Mouse (Mus musculus) stomach, postnatal 0 days (tissue): ENCODE data around the gene Hnrnpl. TPM values are rescaled to one million over a fixed set of nuclear protein-coding genes. Genes with fewer than 3 reads are reported as not detected.

ENCODE experiments used
- ATAC-seq: fragments of 200-750 bp; cut with Nextera tagmentation; 2 replicates; pipeline ENCODE4 v1.8.0; 2017; ENCODE audit not compliant: low FRiP score, low TSS enrichment
- DNase-seq: peaks from one replicate; pipeline ENCODE4 v3.0.0-alpha.2; 2016; ENCODE audit warnings: low spot score
- H3K27ac ChIP-seq: fragments of 300-500 bp; sonication (generic); replicated peaks from 2 replicates; pipeline ENCODE4 v1.5.1; 2014; ENCODE audit warnings: mild to moderate bottlenecking, control low read depth
- H3K27me3 ChIP-seq: fragments of 300-500 bp; sonication (generic); 2 replicates; pipeline ENCODE4 v1.6.1; 2014; ENCODE audit warnings: low read length; ENCODE audit not compliant: control insufficient read depth, insufficient read depth
- H3K36me3 ChIP-seq: fragments of 300-500 bp; sonication (generic); 2 replicates; pipeline ENCODE4 v1.6.1; 2014; ENCODE audit warnings: low read length, mixed read lengths; ENCODE audit not compliant: control insufficient read depth, insufficient read depth
- H3K4me1 ChIP-seq: fragments of 300-500 bp; sonication (generic); replicated peaks from 2 replicates; pipeline ENCODE4 v1.6.1; 2014; ENCODE audit warnings: antibody characterized with exemption; ENCODE audit not compliant: control insufficient read depth, insufficient read depth
- H3K4me2 ChIP-seq: fragments of 300-500 bp; sonication (generic); replicated peaks from 2 replicates; pipeline ENCODE4 v1.6.1; 2014; ENCODE audit warnings: low read depth, mild to moderate bottlenecking, control low read depth, moderate library complexity
- H3K4me3 ChIP-seq: fragments of 300-500 bp; sonication (generic); 2 replicates; pipeline ENCODE4 v1.5.1; 2014; ENCODE audit warnings: low read depth, low read length, control low read depth
- H3K9ac ChIP-seq: fragments of 300-500 bp; sonication (generic); 2 replicates; pipeline ENCODE4 v1.6.1; 2014; ENCODE audit warnings: mild to moderate bottlenecking, low read length, control low read depth, mixed read lengths
- H3K9me3 ChIP-seq: fragments of 300-500 bp; sonication (generic); 2 replicates; pipeline ENCODE4 v1.6.1; 2016; ENCODE audit warnings: low read length; ENCODE audit not compliant: control insufficient read depth
- CTCF ChIP-seq: IDR thresholded peaks from 2 replicates; pipeline ENCODE4 v1.5.1; 2016; ENCODE audit warnings: antibody characterized with exemption, low read depth, mild to moderate bottlenecking, moderate library complexity
- EP300 ChIP-seq: optimal IDR thresholded peaks from 2 replicates; pipeline ENCODE3; 2016; ENCODE audit warnings: antibody characterized with exemption
- WGBS: fragments of 180-500 bp; shearing (Covaris S2); extraction: QIAGEN DNeasy Blood & Tissue Kit; methylation state at CpG from one replicate; pipeline ENCODE4 v1.1.7; 2014; 5-methylcytosine and 5-hydroxymethylcytosine counted together
- polyA plus RNA-seq: library from polyadenylated mRNA; unstranded; fragments of >200 nt; fragmentation: Nextera tagmentation; extraction: Ambion mirVana; gene quantifications from 2 replicates; pipeline ENCODE4 v1.2.1, GENCODE M21; 2015

The Hnrnpl gene
- polyA plus RNA-seq, 1 experiment from 2014 or later: 156 TPM

- ATAC-seq (peak; percentile 79), DNase-seq (peak; percentile 94)
- Histone ChIP-seq H3K9ac (peak within 1 kb of the TSS; percentile 76), H3K4me2 (peak within 1 kb of the TSS; percentile 54), H3K27me3 (no peaks in the 10 kb centered on the region), H3K4me1 (no peaks in the 10 kb centered on the region), H3K27ac (peak within 1 kb of the TSS; percentile 96), H3K4me3 (peak within 1 kb of the TSS; percentile 50), H3K36me3 (peaks cover 29% of the 10 kb centered on the region), H3K9me3 (no peaks in the 10 kb centered on the region)
- 1% methylated on average over 33 of the region's 33 CpGs for WGBS
- TF ChIP-seq EP300 (peak; percentile 73), CTCF (no peak)
Measured at GRCm38 (mm10) chr7:28824941-28825685, 16.8 kb downstream of the Hnrnpl start, which contains the start of gene Ech1. Gene Ech1, plus strand, starts transcription at chr7:28825217.

- H3K4me2 ChIP-seq: peak overlapping the region; percentile 54
- no peaks in the 10 kb centered on the region for H3K9me3 ChIP-seq
- DNase-seq: peak; percentile 38
- peak overlapping the region; percentile 76 for H3K9ac ChIP-seq
- peak overlapping the region; percentile 96 for H3K27ac ChIP-seq
- 30% methylated on average over 11 of the region's 11 CpGs for WGBS
- no peaks in the 10 kb centered on the region for H3K27me3 ChIP-seq
- TF ChIP-seq CTCF: peak; percentile 39
- TF ChIP-seq EP300: no peak
- ATAC-seq: no peak
- H3K36me3 ChIP-seq: peaks cover 23% of the 10 kb centered on the region
- H3K4me1 ChIP-seq: no peaks in the 10 kb centered on the region
- peak overlapping the region; percentile 50 for H3K4me3 ChIP-seq
Measured at GRCm38 (mm10) chr7:28825686-28826401, 17.5 kb downstream of the Hnrnpl start.

GRCm38 (mm10) chr7:28826402-28826772, 18.0 kb downstream of the Hnrnpl start:
- H3K27me3 ChIP-seq: no peaks in the 10 kb centered on the region
- 84% methylated on average over 7 of the region's 7 CpGs for WGBS
- peak overlapping the region; percentile 96 for H3K27ac ChIP-seq
- peaks cover 22% of the 10 kb centered on the region for H3K36me3 ChIP-seq
- H3K9me3 ChIP-seq: no peaks in the 10 kb centered on the region
- H3K4me3 ChIP-seq: peak overlapping the region; percentile 50; the same call in 1 of the 2 replicates
- H3K4me1 ChIP-seq: no peaks in the 10 kb centered on the region
- no peak overlapping the region for H3K9ac ChIP-seq
- H3K4me2 ChIP-seq: peak overlapping the region; percentile 54
- TF ChIP-seq EP300 (no peak), CTCF (no peak)
- ATAC-seq (no peak), DNase-seq (peak; percentile 14)

GRCm38 (mm10) chr7:28827338-28827737, 19.0 kb downstream of the Hnrnpl start:
- Histone ChIP-seq H3K27me3 (no peaks in the 10 kb centered on the region), H3K9me3 (no peaks in the 10 kb centered on the region), H3K27ac (no peak overlapping the region; the same call in 1 of the 2 replicates), H3K9ac (no peak overlapping the region), H3K4me2 (no peak overlapping the region; the same call in 1 of the 2 replicates), H3K4me3 (no peak overlapping the region), H3K36me3 (peaks cover 18% of the 10 kb centered on the region; the same call in 1 of the 2 replicates), H3K4me1 (no peaks in the 10 kb centered on the region)
- TF ChIP-seq CTCF (no peak), EP300 (no peak)
- no peak for ATAC-seq
- 35% methylated on average over 3 of the region's 3 CpGs for WGBS
- DNase-seq: peak; percentile 47

GRCm38 (mm10) chr7:28829821-28830220, 21.5 kb downstream of the Hnrnpl start:
- Histone ChIP-seq H3K27ac (no peak overlapping the region), H3K9ac (no peak overlapping the region), H3K4me2 (no peak overlapping the region), H3K36me3 (peaks cover 12% of the 10 kb centered on the region; the same call in 1 of the 2 replicates), H3K4me3 (no peak overlapping the region), H3K9me3 (no peaks in the 10 kb centered on the region), H3K4me1 (no peaks in the 10 kb centered on the region), H3K27me3 (no peaks in the 10 kb centered on the region)
- DNase-seq (peak; percentile 13), ATAC-seq (no peak)
- 90% methylated on average over 8 of the region's 8 CpGs for WGBS
- TF ChIP-seq CTCF: no peak
- TF ChIP-seq EP300: no peak

- Histone ChIP-seq H3K36me3 (peaks cover 12% of the 10 kb centered on the region; the same call in 1 of the 2 replicates), H3K4me2 (no peak overlapping the region), H3K9ac (no peak overlapping the region), H3K4me3 (no peak overlapping the region), H3K27ac (peak overlapping the region; percentile 65), H3K9me3 (no peaks in the 10 kb centered on the region), H3K4me1 (no peaks in the 10 kb centered on the region), H3K27me3 (no peaks in the 10 kb centered on the region)
- TF ChIP-seq EP300 (no peak), CTCF (no peak)
- DNase-seq (no peak), ATAC-seq (no peak)
- 72% methylated on average over 5 of the region's 5 CpGs for WGBS
Measured at GRCm38 (mm10) chr7:28830981-28831380, 22.6 kb downstream of the Hnrnpl start.
